Mouse (Mus musculus): ENCODE results near the gene Rplp1.

DNA sequence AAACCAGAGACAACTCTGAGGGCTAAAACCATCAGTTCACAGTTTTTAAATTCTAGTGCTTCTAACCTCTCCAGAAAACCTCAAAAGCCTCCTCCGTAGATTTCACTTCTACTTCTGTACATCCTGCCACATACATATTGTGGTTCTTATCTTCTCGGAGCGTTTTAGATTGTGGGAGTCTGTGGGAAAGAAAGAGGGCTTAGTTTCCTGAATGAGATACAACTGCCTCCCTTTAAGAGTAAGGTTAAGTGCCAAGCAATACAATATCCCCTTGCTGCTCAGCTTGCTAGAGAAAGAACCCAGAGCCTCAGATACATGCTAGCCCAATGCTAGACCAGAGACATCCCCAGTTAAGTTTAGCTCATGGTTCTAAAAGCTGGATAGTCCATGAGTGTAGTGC is 17.7 kb upstream of the Rplp1 start:
- TF ChIP-seq CTCF (IDR thresholded peaks at IDR 0.05; ENCODE audit: low read depth, low read length) (no peak), POLR2A (IDR thresholded peaks at IDR 0.05; ENCODE audit: extremely low read depth, insufficient read depth, low read length) (no peak)

Measured in liver, adult 2 months (tissue).